Mouse (Mus musculus) limb, embryonic 11.5 days (tissue): ENCODE results near the gene Fam213b. TPM values are rescaled to one million over a fixed set of nuclear protein-coding genes. Genes with fewer than 3 reads are reported as not detected.

Source experiments
- ATAC-seq: fragments of 200-750 bp; cut with Nextera tagmentation; 2 replicates; pipeline ENCODE4 v1.8.0; 2017; ENCODE audit warnings: low read depth; ENCODE audit not compliant: insufficient number of reproducible peaks, low FRiP score, low TSS enrichment
- DNase-seq: peaks from one replicate; pipeline ENCODE4 v3.0.0-alpha.2; 2015; ENCODE audit warnings: low spot score
- H3K27ac ChIP-seq: fragments of 300-500 bp; sonication (generic); replicated peaks from 2 replicates; pipeline ENCODE4 v1.5.1; 2014; ENCODE audit warnings: low read depth, mild to moderate bottlenecking, low read length
- H3K27me3 ChIP-seq: fragments of 300-500 bp; sonication (generic); 2 replicates; pipeline ENCODE4 v1.6.1; 2014; ENCODE audit warnings: mild to moderate bottlenecking, low read length, mixed read lengths; ENCODE audit not compliant: control insufficient read depth, insufficient read depth
- H3K36me3 ChIP-seq: fragments of 300-500 bp; sonication (generic); 2 replicates; pipeline ENCODE4 v1.6.1; 2014; ENCODE audit warnings: mild to moderate bottlenecking, low read length, moderate library complexity, mixed read lengths; ENCODE audit not compliant: control insufficient read depth, insufficient read depth
- H3K4me1 ChIP-seq: fragments of 300-500 bp; sonication (generic); 2 replicates; pipeline ENCODE4 v1.6.1; 2014; ENCODE audit warnings: low read length, mixed read lengths; ENCODE audit not compliant: control insufficient read depth, insufficient read depth
- H3K4me2 ChIP-seq: fragments of 300-500 bp; sonication (generic); 2 replicates; pipeline ENCODE4 v1.6.1; 2014; ENCODE audit warnings: low read depth, mild to moderate bottlenecking, moderate library complexity; ENCODE audit not compliant: severe bottlenecking
- H3K4me3 ChIP-seq: fragments of 300-500 bp; sonication (generic); 2 replicates; pipeline ENCODE4 v1.5.1; 2014; ENCODE audit warnings: low read depth, low read length
- H3K9ac ChIP-seq: fragments of 300-500 bp; sonication (generic); 2 replicates; pipeline ENCODE4 v1.6.1; 2014; ENCODE audit warnings: mild to moderate bottlenecking, low read length
- H3K9me3 ChIP-seq: fragments of 300-500 bp; sonication (generic); 2 replicates; pipeline ENCODE4 v1.6.1; 2016; ENCODE audit warnings: low read length; ENCODE audit not compliant: control insufficient read depth
- WGBS: fragments of 180-500 bp; shearing (Covaris S2); extraction: QIAGEN DNeasy Blood & Tissue Kit; methylation state at CpG from one replicate; pipeline ENCODE4 v1.1.7; 2014; 5-methylcytosine and 5-hydroxymethylcytosine counted together
- polyA plus RNA-seq: library from polyadenylated mRNA; unstranded; fragments of >200 nt; fragmentation: Nextera tagmentation; extraction: Ambion mirVana; gene quantifications from 2 replicates; pipeline ENCODE4 v1.2.1, GENCODE M21; 2014

The Fam213b gene
- polyA plus RNA-seq, 1 experiment from 2014 or later, result 41.9 TPM

DNA sequence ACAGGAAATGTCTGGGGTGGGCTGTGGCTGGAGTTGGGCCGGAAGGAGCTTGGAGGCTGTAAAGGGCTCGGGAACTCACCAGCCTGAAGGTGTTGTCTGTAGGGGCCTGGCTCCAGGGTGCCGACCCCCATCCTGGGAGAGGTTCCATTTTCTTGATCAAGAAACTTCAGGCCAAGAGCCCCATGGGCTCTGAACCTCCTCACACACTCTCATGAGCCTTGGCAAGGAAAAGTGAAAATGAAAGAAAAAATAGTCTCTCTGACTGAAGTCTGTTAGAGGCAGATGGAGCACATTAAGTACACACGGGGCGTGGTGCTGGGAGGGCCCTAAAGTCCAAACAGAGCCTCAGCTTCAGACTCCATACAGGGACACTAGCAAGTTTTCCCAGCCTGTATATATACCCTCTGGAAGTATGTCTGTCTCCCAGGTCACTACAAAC lies 29.0 kb upstream of the Fam213b start:
- no peaks in the 10 kb centered on the region for H3K9me3 ChIP-seq
- WGBS, result 21% methylated on average over 5 of the region's 5 CpGs
- no peak overlapping the region for H3K4me3 ChIP-seq
- ATAC-seq (0 out of 2 replicates have a peak, but pooled peaks have one; percentile 48), DNase-seq (peak; percentile 43)
- peak overlapping the region; percentile 71 for H3K27ac ChIP-seq
- peak overlapping the region; percentile 30; the same call in 1 of the 2 replicates for H3K9ac ChIP-seq
- H3K4me1 ChIP-seq, result peaks cover 19% of the 10 kb centered on the region
- H3K4me2 ChIP-seq, result peak overlapping the region; percentile 22
- H3K27me3 ChIP-seq, result no peaks in the 10 kb centered on the region
- no peaks in the 10 kb centered on the region for H3K36me3 ChIP-seq

DNA sequence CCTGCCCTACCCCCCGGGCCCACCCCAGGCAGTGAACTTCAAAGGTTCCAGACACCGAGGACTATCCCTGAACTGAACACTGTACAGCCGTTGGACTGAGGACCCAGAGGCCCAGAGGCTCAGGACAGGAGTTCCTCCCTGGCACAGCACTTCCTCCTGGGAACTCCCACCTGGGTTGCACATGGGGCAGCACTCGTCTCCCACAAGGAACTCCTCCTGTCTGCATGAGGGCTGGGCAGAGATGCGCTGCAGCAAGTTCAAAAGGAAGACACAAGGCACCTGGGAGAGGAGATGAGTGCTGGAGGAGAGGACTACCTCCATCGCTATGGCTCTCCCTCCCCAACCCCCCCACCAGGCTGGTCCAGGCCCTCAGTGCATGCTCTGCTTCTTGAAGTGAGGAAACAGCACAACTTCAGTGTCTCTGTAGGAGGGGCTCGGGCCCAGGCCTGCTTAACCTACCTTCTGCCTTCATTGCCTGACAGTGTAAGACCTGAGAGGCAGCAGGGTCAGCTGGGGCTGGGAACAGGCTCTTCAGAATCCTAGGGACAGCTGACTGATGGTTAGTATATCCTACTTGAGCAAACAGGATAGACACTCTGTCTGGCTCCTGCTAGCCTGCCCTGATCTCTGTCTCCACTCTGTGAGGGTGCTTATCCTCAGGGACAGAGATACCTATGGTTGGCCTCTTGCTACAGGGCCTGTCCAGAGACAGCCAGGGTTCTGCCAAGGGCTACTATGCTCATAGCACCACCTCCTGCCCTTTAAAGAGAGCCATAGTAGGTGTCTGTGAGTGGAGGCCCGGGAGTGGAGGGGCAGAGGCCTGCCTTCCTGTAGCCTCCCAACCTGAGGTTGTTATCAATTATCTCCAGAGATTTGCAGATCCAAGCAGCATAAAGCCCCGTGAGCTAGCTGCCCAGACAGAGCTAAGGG lies 28.3 kb upstream of the Fam213b start:
- Histone ChIP-seq H3K27me3 (no peaks in the 10 kb centered on the region), H3K9me3 (no peaks in the 10 kb centered on the region), H3K4me2 (peak overlapping the region; percentile 22; the same call in 1 of the 2 replicates), H3K36me3 (no peaks in the 10 kb centered on the region), H3K9ac (peak overlapping the region; percentile 30; the same call in 1 of the 2 replicates), H3K4me3 (no peak overlapping the region), H3K4me1 (peaks cover 19% of the 10 kb centered on the region), H3K27ac (peak overlapping the region; percentile 71)
- WGBS, result 46% methylated on average over 9 of the region's 9 CpGs
- ATAC-seq, result no peak
- DNase-seq, result no peak

DNA sequence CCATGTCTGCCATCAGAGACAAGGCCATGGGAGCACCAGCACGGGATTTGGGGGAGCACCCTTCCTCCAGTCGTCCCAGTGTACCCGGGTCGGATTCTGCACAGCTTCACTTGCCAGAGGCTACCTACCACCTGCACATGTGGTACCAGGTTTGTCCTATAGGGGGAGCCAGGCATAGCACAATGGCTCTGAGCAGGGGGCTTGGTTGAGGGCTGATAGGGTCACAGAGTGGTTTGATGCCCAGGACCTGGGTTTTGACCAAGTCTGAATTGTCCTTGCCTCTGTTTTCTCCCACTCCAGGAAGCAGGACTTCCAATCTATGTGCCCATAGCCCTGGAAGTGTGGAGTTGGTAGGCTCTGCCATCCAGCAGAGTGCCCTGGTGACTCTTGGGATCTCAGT lies 26.5 kb upstream of the Fam213b start:
- H3K36me3 ChIP-seq, result no peaks in the 10 kb centered on the region
- no peak overlapping the region for H3K4me2 ChIP-seq
- 61% methylated on average over 4 of the region's 4 CpGs for WGBS
- DNase-seq (no peak), ATAC-seq (no peak)
- H3K9ac ChIP-seq, result no peak overlapping the region
- no peak overlapping the region for H3K4me3 ChIP-seq
- peaks cover 19% of the 10 kb centered on the region for H3K4me1 ChIP-seq
- no peaks in the 10 kb centered on the region for H3K27me3 ChIP-seq
- H3K27ac ChIP-seq, result no peak overlapping the region
- no peaks in the 10 kb centered on the region for H3K9me3 ChIP-seq

DNA sequence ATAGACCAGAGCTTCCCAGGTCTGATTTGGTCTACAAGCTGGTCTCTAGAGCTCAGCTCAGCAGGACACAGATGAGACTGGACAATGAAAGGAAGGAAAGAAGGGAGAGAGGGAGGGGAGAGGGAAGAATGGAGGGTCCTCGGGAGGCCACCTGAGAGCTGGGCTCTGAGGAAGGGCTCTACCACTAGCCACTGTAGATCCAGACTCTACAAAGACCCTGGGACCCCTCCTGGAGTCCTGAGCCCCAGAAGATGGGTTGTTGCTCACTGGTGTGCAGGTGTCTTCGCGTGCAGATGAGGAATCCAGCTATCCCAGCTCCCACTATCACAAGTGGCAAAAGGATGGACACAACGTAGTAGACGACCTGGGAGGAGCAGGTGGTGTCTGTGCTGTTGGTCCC lies 24.0 kb upstream of the Fam213b start:
- Histone ChIP-seq H3K9ac (no peak overlapping the region), H3K4me3 (no peak overlapping the region), H3K4me1 (peaks cover 11% of the 10 kb centered on the region), H3K27me3 (no peaks in the 10 kb centered on the region), H3K4me2 (no peak overlapping the region), H3K9me3 (no peaks in the 10 kb centered on the region), H3K36me3 (peaks cover 3% of the 10 kb centered on the region; the same call in 1 of the 2 replicates), H3K27ac (no peak overlapping the region)
- DNase-seq, result no peak
- 85% methylated on average over 5 of the region's 5 CpGs for WGBS
- no peak for ATAC-seq

DNA sequence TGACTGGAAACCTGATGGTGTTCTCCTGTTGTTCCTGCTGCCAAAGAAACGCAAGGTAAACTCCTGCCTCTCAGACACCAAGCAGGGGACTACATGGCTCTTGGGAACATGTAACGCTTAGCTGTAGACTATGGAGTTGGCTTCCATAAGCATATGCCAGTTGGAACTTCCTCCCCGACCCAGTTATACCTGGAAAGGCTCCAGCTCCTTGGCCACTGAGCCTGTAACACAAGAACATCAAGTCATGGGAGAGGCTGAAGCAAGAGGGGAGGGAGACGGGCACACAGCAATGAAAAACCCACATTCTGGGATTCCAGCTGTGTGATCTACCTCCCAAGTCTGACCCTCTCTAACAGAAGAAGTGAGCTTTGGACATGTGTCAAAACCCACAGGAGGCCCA lies 23.4 kb upstream of the Fam213b start:
- ATAC-seq (no peak), DNase-seq (no peak)
- Histone ChIP-seq H3K9ac (no peak overlapping the region), H3K36me3 (peaks cover 3% of the 10 kb centered on the region; the same call in 1 of the 2 replicates), H3K4me1 (peaks cover 5% of the 10 kb centered on the region), H3K9me3 (no peaks in the 10 kb centered on the region), H3K4me3 (no peak overlapping the region), H3K27me3 (no peaks in the 10 kb centered on the region), H3K27ac (no peak overlapping the region), H3K4me2 (no peak overlapping the region)
- WGBS, result 85% methylated on average over 4 of the region's 4 CpGs

DNA sequence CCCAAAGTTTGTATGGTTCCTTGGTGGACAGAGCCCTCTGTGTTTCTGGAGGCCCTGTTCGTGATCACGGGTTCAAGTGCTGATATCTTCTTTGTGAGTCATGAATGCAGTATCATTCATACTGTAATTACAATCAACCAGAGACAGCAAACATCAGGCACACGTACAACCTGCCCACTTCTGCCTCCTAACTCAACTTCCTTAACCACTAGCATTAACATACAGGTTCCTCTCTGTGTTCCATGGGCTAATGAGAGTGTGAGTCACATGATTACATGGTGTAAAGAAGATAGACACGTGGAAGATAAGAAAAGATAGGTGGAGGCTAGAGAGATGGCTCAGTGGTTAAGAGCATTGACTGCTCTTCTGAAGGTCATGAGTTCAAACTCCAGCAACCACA lies 17.7 kb upstream of the Fam213b start:
- no peak overlapping the region for H3K27ac ChIP-seq
- H3K4me2 ChIP-seq, result no peak overlapping the region
- DNase-seq (no peak), ATAC-seq (no peak)
- H3K4me1 ChIP-seq, result no peaks in the 10 kb centered on the region
- H3K9me3 ChIP-seq, result no peaks in the 10 kb centered on the region
- H3K9ac ChIP-seq, result no peak overlapping the region
- H3K4me3 ChIP-seq, result no peak overlapping the region
- no peaks in the 10 kb centered on the region for H3K27me3 ChIP-seq
- H3K36me3 ChIP-seq, result peaks cover 3% of the 10 kb centered on the region; the same call in 1 of the 2 replicates
- WGBS, result 88% methylated on average over 4 of the region's 4 CpGs

DNA sequence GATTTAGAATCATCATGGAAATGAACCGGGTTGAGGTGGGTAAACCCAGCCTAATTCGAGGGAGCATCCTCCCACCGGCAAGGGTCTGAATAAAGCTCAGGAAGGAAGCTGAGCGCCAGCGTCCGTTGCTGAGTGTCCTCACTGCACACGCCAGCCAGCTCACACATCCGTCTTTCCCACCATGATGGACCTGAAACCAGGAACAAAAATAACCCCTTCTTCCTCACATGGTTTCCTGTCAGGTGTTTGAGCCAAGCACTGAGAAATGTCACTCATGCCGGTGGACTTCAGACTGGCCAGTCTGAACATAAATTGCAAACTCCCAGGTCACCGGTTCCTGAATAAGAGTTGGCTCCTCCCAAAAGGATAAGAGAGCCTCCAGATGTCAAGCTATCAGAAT lies 16.4 kb upstream of the Fam213b start:
- WGBS, result 83% methylated on average over 10 of the region's 10 CpGs
- no peaks in the 10 kb centered on the region for H3K9me3 ChIP-seq

DNA sequence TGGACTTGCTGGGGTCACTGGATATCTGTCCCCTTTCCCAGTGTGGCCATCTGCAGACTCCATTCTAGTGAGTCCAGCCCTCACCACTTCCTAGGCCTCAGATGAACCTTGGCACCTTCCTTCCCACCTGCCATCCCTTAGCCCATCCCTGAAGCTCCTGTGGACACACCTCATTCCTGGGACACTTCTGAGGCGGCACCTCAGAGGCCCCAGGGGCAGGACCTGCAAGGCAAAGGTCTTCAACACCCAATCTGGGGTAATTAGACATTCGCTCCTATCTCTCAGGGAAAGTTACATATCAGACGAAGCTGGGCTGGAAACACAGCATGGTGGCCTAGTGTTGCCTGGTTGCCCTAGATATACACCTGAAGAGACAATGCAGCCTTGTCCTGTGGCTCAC lies 15.8 kb upstream of the Fam213b start:
- no peak overlapping the region for H3K27ac ChIP-seq
- DNase-seq (no peak), ATAC-seq (no peak)
- H3K36me3 ChIP-seq, result peaks cover 3% of the 10 kb centered on the region; the same call in 1 of the 2 replicates
- no peak overlapping the region for H3K4me2 ChIP-seq
- peaks cover 4% of the 10 kb centered on the region for H3K4me1 ChIP-seq
- no peaks in the 10 kb centered on the region for H3K27me3 ChIP-seq
- H3K9me3 ChIP-seq, result no peaks in the 10 kb centered on the region
- H3K9ac ChIP-seq, result no peak overlapping the region
- no peak overlapping the region for H3K4me3 ChIP-seq
- WGBS, result 76% methylated on average over 3 of the region's 3 CpGs

More for the DNA sequence above, 16.4 kb upstream of the Fam213b start:
- Histone ChIP-seq H3K27me3 (no peaks in the 10 kb centered on the region), H3K4me1 (peaks cover 4% of the 10 kb centered on the region), H3K4me2 (no peak overlapping the region), H3K27ac (no peak overlapping the region), H3K9ac (no peak overlapping the region), H3K4me3 (no peak overlapping the region), H3K36me3 (peaks cover 3% of the 10 kb centered on the region; the same call in 1 of the 2 replicates)
- DNase-seq (no peak), ATAC-seq (no peak)
